8 mouse cellular contexts compared by ENCODE assay signal in genomic region chr10:45469027-45469996, GRCm38 (mm10). TPM values are rescaled to one million over a fixed set of nuclear protein-coding genes. Genes with fewer than 3 reads are reported as not detected.
DNase-seq lines count a peak whose midpoint lies in the region; ATAC-seq and TF ChIP-seq lines count a peak whose summit lies in the region.

No protein-coding gene starts in this region.

- H3K9ac ChIP-seq in hindbrain, postnatal 0 days (replicated peaks; ENCODE audit: low read length) = no peak overlapping the region; the same call in 1 of the 2 replicates

- H3K9me3 ChIP-seq in heart, embryonic 10.5 days = no peaks in the 10 kb centered on the region
- no peaks in the 10 kb centered on the region for H3K9me3 ChIP-seq in embryonic facial prominence, embryonic 10.5 days
- no peaks in the 10 kb centered on the region for H3K9me3 ChIP-seq in hindbrain, postnatal 0 days (ENCODE audit: low read length)

- H3K4me3 ChIP-seq in heart, embryonic 10.5 days = peak overlapping the region; percentile 69
- H3K4me3 ChIP-seq in embryonic facial prominence, embryonic 10.5 days = peak overlapping the region; percentile 71
- peak overlapping the region; percentile 32 for H3K4me3 ChIP-seq in hindbrain, postnatal 0 days (ENCODE audit: low read length)
- H3K4me3 ChIP-seq in myocyte = no peak overlapping the region

- peak overlapping the region; percentile 59 for H3K4me2 ChIP-seq in hindbrain, postnatal 0 days (ENCODE audit: low read depth, low read length)
- peak overlapping the region; percentile 61 for H3K4me2 ChIP-seq in myocyte (ENCODE audit: low read depth)

- WGBS in heart, embryonic 10.5 days = 2% methylated on average over 21 of the region's 21 CpGs
- 1% methylated on average over 21 of the region's 21 CpGs for WGBS in embryonic facial prominence, embryonic 10.5 days
- 11% methylated on average over 21 of the region's 21 CpGs for WGBS in hindbrain, postnatal 0 days

- no peaks in the 10 kb centered on the region for H3K36me3 ChIP-seq in heart, embryonic 10.5 days
- no peaks in the 10 kb centered on the region; the same call in 1 of the 2 replicates for H3K36me3 ChIP-seq in embryonic facial prominence, embryonic 10.5 days (replicated peaks)
- H3K36me3 ChIP-seq in hindbrain, postnatal 0 days (ENCODE audit: insufficient read depth, low read length) = no peaks in the 10 kb centered on the region
- no peaks in the 10 kb centered on the region for H3K36me3 ChIP-seq in myocyte (ENCODE audit: control insufficient read depth, insufficient read depth)

- TF ChIP-seq POLR2A in myocyte (IDR thresholded peaks at IDR 0.05; ENCODE audit: insufficient read length, low read depth) = no peak

- no peak overlapping the region for H3ac ChIP-seq in myocyte (ENCODE audit: control insufficient read depth, insufficient read length)

- ATAC-seq in hindbrain, postnatal 0 days = peak; percentile 56

- H3K27ac ChIP-seq in heart, embryonic 10.5 days = peak overlapping the region; percentile 96
- H3K27ac ChIP-seq in embryonic facial prominence, embryonic 10.5 days (replicated peaks) = peak overlapping the region; percentile 97
- H3K27ac ChIP-seq in hindbrain, postnatal 0 days = no peak overlapping the region

- DNase-seq in heart, embryonic 10.5 days (ENCODE audit: low spot score) = no peak
- DNase-seq in heart, adult 9 months (ENCODE audit: low spot score in 2 of 2) = no peak
- peak; percentile 62 for DNase-seq in embryonic facial prominence, embryonic 10.5 days (ENCODE audit: low spot score)
- peak; percentile 40 for DNase-seq in hindbrain, postnatal 0 days (ENCODE audit: low spot score)
- no peak for DNase-seq in layer of hippocampus, adult 9-10 months (ENCODE audit: low spot score)
- no peak for DNase-seq in ovary, postnatal 36 days (ENCODE audit: low spot score)
- DNase-seq in layer of hippocampus, adult 8-10 months (ENCODE audit: low spot score in 2 of 2) = no peak

- TF ChIP-seq CTCF in hindbrain, postnatal 0 days (IDR thresholded peaks at IDR 0.05; ENCODE audit: low read depth) = no peak

- H3K27me3 ChIP-seq in heart, embryonic 10.5 days (ENCODE audit: insufficient read depth, poor library complexity, severe bottlenecking) = no peaks in the 10 kb centered on the region
- no peaks in the 10 kb centered on the region for H3K27me3 ChIP-seq in embryonic facial prominence, embryonic 10.5 days (replicated peaks; ENCODE audit: low read depth, poor library complexity, severe bottlenecking)
- peaks cover 4% of the 10 kb centered on the region; the same call in 1 of the 2 replicates for H3K27me3 ChIP-seq in hindbrain, postnatal 0 days (ENCODE audit: insufficient read depth, low read length)
- H3K27me3 ChIP-seq in myocyte (ENCODE audit: control insufficient read depth, insufficient read depth, insufficient read length) = peaks cover 5% of the 10 kb centered on the region

- no peaks in the 10 kb centered on the region for H3K79me2 ChIP-seq in myocyte (ENCODE audit: control insufficient read depth, insufficient read depth)

- H3K4me1 ChIP-seq in heart, embryonic 10.5 days = peaks cover 15% of the 10 kb centered on the region
- H3K4me1 ChIP-seq in embryonic facial prominence, embryonic 10.5 days = peaks cover 54% of the 10 kb centered on the region
- no peaks in the 10 kb centered on the region for H3K4me1 ChIP-seq in hindbrain, postnatal 0 days (ENCODE audit: insufficient read depth, low read length)

TF ChIP-seq in myocyte, 11 proteins besides CTCF, POLR2A, EP300 and RAD21:
- TF ChIP-seq MYOD1 (IDR thresholded peaks at IDR 0.05; ENCODE audit: control insufficient read depth in 1 of 3, insufficient read length in 2 of 3, low read depth in 2 of 3) = no peak
- TF ChIP-seq E2F4 (IDR thresholded peaks at IDR 0.05; ENCODE audit: insufficient read depth) = no peak
- no peak for TF ChIP-seq SRF (IDR thresholded peaks at IDR 0.05; ENCODE audit: control insufficient read depth, insufficient read length, low read depth)
- TF ChIP-seq MYOG (IDR thresholded peaks at IDR 0.05; ENCODE audit: control insufficient read depth in 1 of 3, insufficient read depth in 1 of 3, insufficient read length in 2 of 3, low read depth in 2 of 3) = no peak
- no peak for TF ChIP-seq REST (IDR thresholded peaks at IDR 0.05; ENCODE audit: insufficient read depth, insufficient read length)
- TF ChIP-seq CEBPB (IDR thresholded peaks at IDR 0.05; ENCODE audit: insufficient read depth, poor library complexity, severe bottlenecking) = no peak
- no peak for TF ChIP-seq POLR2AphosphoS2 (IDR thresholded peaks at IDR 0.05; ENCODE audit: insufficient read length, low read depth)
- no peak for TF ChIP-seq MAX (IDR thresholded peaks at IDR 0.05; ENCODE audit: low read depth)
- TF ChIP-seq TCF3 (IDR thresholded peaks at IDR 0.05; ENCODE audit: insufficient read length, low read depth) = no peak
- TF ChIP-seq TCF12 (IDR thresholded peaks at IDR 0.05; ENCODE audit: insufficient read depth, poor library complexity, severe bottlenecking) = no peak

RNA-seq across cellular contexts. Expression of gene Lin28b, which starts 16.9 kb away (rescaled TPM):
- polyA plus RNA-seq in heart, embryonic 10.5 days (2016; fragmentation: Nextera tagmentation; extraction: Ambion mirVana) = 13.2 and 17.6 TPM in 2 replicates
- polyA plus RNA-seq in embryonic facial prominence, embryonic 10.5 days (2016; fragmentation: Nextera tagmentation; extraction: Ambion mirVana) = 42.2 and 52.5 TPM in 2 replicates
- 6.7 and 8.0 TPM in 2 replicates for total RNA-seq in hindbrain, postnatal 0 days (2014; rRNA removed)
- polyA plus RNA-seq in hindbrain, postnatal 0 days (2015; fragmentation: Nextera tagmentation; extraction: Ambion mirVana) = 3.6 and 4.5 TPM in 2 replicates
- polyA plus RNA-seq in myocyte (2012; fragmentation: generic; extraction: Trizol) = 0.01 TPM
- total RNA-seq in layer of hippocampus, adult 8-10 months (2022) = 1 to 10 TPM; 1.6 to 2.6 (median 2.3) TPM

Comparison
In these comparisons a context has a peak if more than half of its experiments do, and no peak if none do; other contexts are left out.
1. DNase-seq: peak in embryonic facial prominence, embryonic 10.5 days (single experiment) and hindbrain, postnatal 0 days (single experiment); none in heart, embryonic 10.5 days (single experiment), heart, adult 9 months (0 of 2), layer of hippocampus, adult 9-10 months (single experiment), ovary, postnatal 36 days (single experiment) and layer of hippocampus, adult 8-10 months (0 of 2).